Mouse (Mus musculus): ENCODE measurements around the gene Smtn. TPM values are rescaled to one million over a fixed set of nuclear protein-coding genes. Genes with fewer than 3 reads are reported as not detected.

Smtn gene
- polyA plus RNA-seq, 1 experiment from 2014 or later, result 35.1 TPM

DNA sequence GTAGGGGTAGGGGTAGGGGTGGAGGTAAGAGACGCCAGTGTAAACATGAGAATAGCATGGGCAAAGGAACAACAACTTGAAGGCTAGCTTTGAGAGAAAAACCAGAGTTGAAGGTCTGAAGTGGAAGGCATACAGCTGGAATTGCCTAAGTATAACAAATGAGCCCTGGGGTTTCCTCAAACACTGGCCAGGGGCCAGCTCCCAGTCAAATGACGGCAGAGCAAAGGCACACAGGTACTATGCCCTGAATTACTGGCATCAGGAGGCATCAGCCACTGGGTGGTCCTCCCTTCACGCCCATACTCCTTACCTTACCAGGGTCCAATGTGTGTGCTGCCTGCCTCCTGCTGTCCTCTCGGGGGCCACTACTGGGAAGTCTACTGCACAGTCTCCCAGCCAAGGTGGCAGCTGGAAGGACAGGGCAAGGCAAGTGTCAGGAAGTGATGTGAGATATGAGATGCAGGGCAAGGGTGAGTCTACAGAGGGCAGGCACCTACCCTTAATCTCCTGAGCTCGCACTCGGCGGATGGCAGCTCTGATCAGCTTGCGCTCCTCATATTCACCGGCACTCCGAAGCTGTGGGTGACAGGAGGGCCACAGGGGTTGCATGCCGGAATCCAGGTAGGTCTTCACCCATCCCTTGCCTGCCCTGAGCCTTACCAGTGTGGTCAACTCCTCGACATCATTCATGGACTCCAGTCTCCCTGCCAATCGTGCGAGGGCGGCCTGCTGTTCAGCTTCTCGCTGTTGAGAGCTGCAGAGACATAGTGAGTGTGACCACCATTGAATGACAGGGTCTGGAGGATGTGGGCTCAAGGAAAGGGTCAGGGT lies 8.1 kb downstream of the Smtn start:
- H3K27ac ChIP-seq, result no peak overlapping the region
- DNase-seq (ENCODE audit: extremely low spot score, low spot score), result no peak
- H3K4me3 ChIP-seq, result no peak overlapping the region
- no peaks in the 10 kb centered on the region for H3K27me3 ChIP-seq (ENCODE audit: poor library complexity, severe bottlenecking)
- no peaks in the 10 kb centered on the region for H3K9me3 ChIP-seq
- H3K36me3 ChIP-seq (replicated peaks), result peaks cover 75% of the 10 kb centered on the region
- H3K4me1 ChIP-seq, result peaks cover 32% of the 10 kb centered on the region
- 93% methylated on average over 16 of the region's 16 CpGs for WGBS

GRCm38 (mm10) chr11:3531634-3532033 lies 8.8 kb downstream of the Smtn start:
- no peak for DNase-seq (ENCODE audit: extremely low spot score, low spot score)
- no peaks in the 10 kb centered on the region for H3K27me3 ChIP-seq (ENCODE audit: poor library complexity, severe bottlenecking)
- H3K9me3 ChIP-seq, result no peaks in the 10 kb centered on the region
- no peak overlapping the region for H3K4me3 ChIP-seq
- WGBS, result 81% methylated on average over 6 of the region's 6 CpGs
- H3K36me3 ChIP-seq (replicated peaks), result peaks cover 77% of the 10 kb centered on the region
- no peak overlapping the region for H3K27ac ChIP-seq
- H3K4me1 ChIP-seq, result peaks cover 26% of the 10 kb centered on the region

DNA sequence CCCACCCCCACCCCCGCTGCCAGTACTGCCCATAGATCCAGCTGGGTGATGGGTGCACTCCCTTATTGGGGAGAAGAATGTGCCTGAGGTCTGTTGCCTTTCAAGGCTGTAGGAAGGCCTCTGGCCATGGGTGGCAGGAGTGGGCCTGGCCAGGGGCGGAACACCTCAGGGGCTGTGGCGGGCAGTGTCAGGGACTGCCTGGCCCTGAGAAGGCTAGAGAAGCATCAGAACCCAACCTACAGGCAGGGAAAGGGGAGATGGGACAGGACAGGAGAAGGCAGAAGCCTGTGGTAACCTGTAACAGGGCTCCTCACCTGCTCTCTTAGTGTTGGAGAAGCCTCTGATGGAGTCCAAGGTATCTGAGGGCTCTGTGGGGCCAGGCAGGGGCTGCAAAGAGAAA lies 9.7 kb downstream of the Smtn start:
- 93% methylated on average over 3 of the region's 3 CpGs for WGBS
- Histone ChIP-seq H3K9me3 (no peaks in the 10 kb centered on the region), H3K4me3 (no peak overlapping the region), H3K4me1 (peaks cover 17% of the 10 kb centered on the region), H3K27me3 (ENCODE audit: poor library complexity, severe bottlenecking) (no peaks in the 10 kb centered on the region), H3K27ac (no peak overlapping the region), H3K36me3 (replicated peaks) (peaks cover 85% of the 10 kb centered on the region)
- no peak for DNase-seq (ENCODE audit: extremely low spot score, low spot score)

GRCm38 (mm10) chr11:3529476-3530252 lies 10.7 kb downstream of the Smtn start:
- H3K4me1 ChIP-seq, result peaks cover 6% of the 10 kb centered on the region
- no peak overlapping the region for H3K4me3 ChIP-seq
- H3K27ac ChIP-seq, result no peak overlapping the region
- 86% methylated on average over 20 of the region's 20 CpGs for WGBS
- peaks cover 96% of the 10 kb centered on the region for H3K36me3 ChIP-seq (replicated peaks)
- no peaks in the 10 kb centered on the region for H3K27me3 ChIP-seq (ENCODE audit: poor library complexity, severe bottlenecking)
- no peak for DNase-seq (ENCODE audit: extremely low spot score, low spot score)
- no peaks in the 10 kb centered on the region for H3K9me3 ChIP-seq

GRCm38 (mm10) chr11:3528208-3528607 lies 12.2 kb downstream of the Smtn start:
- H3K9me3 ChIP-seq, result no peaks in the 10 kb centered on the region
- H3K4me3 ChIP-seq, result no peak overlapping the region
- H3K36me3 ChIP-seq (replicated peaks), result peaks cover 100% of the 10 kb centered on the region
- no peak overlapping the region for H3K27ac ChIP-seq
- H3K27me3 ChIP-seq (ENCODE audit: poor library complexity, severe bottlenecking), result no peaks in the 10 kb centered on the region
- 0 out of 2 replicates have a peak, but pooled peaks cover 3% of the 10 kb centered on the region for H3K4me1 ChIP-seq
- 90% methylated on average over 6 of the region's 6 CpGs for WGBS
- DNase-seq (ENCODE audit: extremely low spot score, low spot score), result no peak

DNA sequence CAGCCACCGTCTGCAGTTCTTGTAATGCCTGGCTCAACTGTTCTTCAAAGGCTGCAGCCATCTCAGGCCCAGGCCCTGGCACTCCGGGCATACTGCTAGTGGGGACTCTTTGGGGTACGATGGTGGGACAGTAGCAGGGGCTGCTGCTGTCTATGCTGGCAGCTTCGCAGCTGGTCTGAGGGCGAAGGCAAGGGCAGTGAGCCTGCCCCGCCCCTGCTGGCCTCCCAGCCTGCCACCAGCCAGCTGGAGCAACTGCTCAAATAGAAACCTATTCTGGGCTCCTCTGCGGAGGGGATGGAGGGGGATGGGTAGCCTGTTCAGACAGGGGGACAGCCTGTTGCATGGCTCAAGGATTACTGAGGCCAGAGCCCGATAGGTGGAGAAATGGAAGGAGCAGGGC lies 12.6 kb downstream of the Smtn start:
- 86% methylated on average over 8 of the region's 8 CpGs for WGBS
- peaks cover 100% of the 10 kb centered on the region for H3K36me3 ChIP-seq (replicated peaks)
- H3K4me1 ChIP-seq, result 0 out of 2 replicates have a peak, but pooled peaks cover 3% of the 10 kb centered on the region
- H3K27ac ChIP-seq, result no peak overlapping the region
- H3K4me3 ChIP-seq, result no peak overlapping the region
- H3K9me3 ChIP-seq, result no peaks in the 10 kb centered on the region
- DNase-seq (ENCODE audit: extremely low spot score, low spot score), result no peak
- H3K27me3 ChIP-seq (ENCODE audit: poor library complexity, severe bottlenecking), result no peaks in the 10 kb centered on the region

GRCm38 (mm10) chr11:3526979-3527738 lies 13.3 kb downstream of the Smtn start:
- no peaks in the 10 kb centered on the region for H3K27me3 ChIP-seq (ENCODE audit: poor library complexity, severe bottlenecking)
- H3K4me1 ChIP-seq, result 0 out of 2 replicates have a peak, but pooled peaks cover 3% of the 10 kb centered on the region
- no peak for DNase-seq (ENCODE audit: extremely low spot score, low spot score)
- no peak overlapping the region for H3K27ac ChIP-seq
- H3K9me3 ChIP-seq, result no peaks in the 10 kb centered on the region
- 92% methylated on average over 24 of the region's 24 CpGs for WGBS
- H3K36me3 ChIP-seq (replicated peaks), result peaks cover 100% of the 10 kb centered on the region
- no peak overlapping the region for H3K4me3 ChIP-seq

DNA sequence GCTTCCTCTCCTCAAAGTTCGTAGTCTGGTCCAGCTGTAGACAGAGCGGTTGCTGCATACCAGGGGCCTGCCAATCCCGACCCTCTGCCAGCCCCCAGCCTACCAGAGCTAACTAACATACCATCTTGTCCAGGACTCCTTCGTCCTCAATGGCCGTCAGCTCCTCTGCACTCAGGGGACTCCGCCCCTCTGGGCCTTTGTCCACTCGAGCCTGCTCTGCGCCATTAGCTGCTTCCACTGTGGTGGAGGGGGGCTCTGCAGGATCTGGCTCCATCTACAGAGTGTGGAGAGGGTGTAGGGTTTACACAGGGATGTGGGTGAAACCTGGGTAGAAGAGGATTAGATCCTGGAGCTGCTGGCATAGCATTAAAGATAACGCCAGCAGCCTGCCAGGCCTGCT lies 14.2 kb downstream of the Smtn start:
- Histone ChIP-seq H3K9me3 (no peaks in the 10 kb centered on the region), H3K4me1 (0 out of 2 replicates have a peak, but pooled peaks cover 3% of the 10 kb centered on the region), H3K4me3 (no peak overlapping the region), H3K36me3 (replicated peaks) (peaks cover 100% of the 10 kb centered on the region), H3K27me3 (ENCODE audit: poor library complexity, severe bottlenecking) (no peaks in the 10 kb centered on the region), H3K27ac (no peak overlapping the region)
- 82% methylated on average over 9 of the region's 9 CpGs for WGBS
- DNase-seq (ENCODE audit: extremely low spot score, low spot score), result no peak

DNA sequence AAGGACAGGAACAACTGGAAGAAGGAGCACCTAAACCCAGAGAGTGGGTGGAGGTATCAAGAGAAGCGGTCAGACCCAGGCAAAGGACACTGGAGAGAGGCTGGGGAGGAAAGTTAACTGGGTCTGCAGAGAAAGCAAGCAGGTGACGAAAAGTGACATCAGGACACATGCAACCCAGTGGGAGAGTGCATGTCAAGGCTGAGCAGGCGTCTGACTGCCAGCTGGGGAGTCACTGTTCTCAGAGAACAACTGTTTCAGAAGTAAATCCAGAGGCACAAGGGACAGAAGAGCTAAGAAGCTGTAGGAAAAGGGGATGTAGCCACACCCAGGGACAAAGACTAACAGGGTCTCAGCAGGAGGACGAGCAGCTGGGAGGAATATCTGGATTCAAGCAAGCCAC lies 14.9 kb downstream of the Smtn start:
- Histone ChIP-seq H3K9me3 (no peaks in the 10 kb centered on the region), H3K36me3 (replicated peaks) (peaks cover 100% of the 10 kb centered on the region), H3K4me1 (0 out of 2 replicates have a peak, but pooled peaks cover 3% of the 10 kb centered on the region), H3K4me3 (no peak overlapping the region), H3K27ac (no peak overlapping the region), H3K27me3 (ENCODE audit: poor library complexity, severe bottlenecking) (no peaks in the 10 kb centered on the region)
- no peak for DNase-seq (ENCODE audit: extremely low spot score, low spot score)
- WGBS, result 84% methylated on average over 4 of the region's 4 CpGs

GRCm38 (mm10) chr11:3523840-3524582 lies 16.4 kb downstream of the Smtn start:
- H3K4me1 ChIP-seq, result 0 out of 2 replicates have a peak, but pooled peaks cover 3% of the 10 kb centered on the region
- H3K27ac ChIP-seq, result no peak overlapping the region
- peaks cover 90% of the 10 kb centered on the region for H3K36me3 ChIP-seq (replicated peaks)
- no peak for DNase-seq (ENCODE audit: extremely low spot score, low spot score)
- H3K27me3 ChIP-seq (ENCODE audit: poor library complexity, severe bottlenecking), result peaks cover 5% of the 10 kb centered on the region; the same call in 1 of the 2 replicates
- H3K4me3 ChIP-seq, result no peak overlapping the region
- 81% methylated on average over 7 of the region's 7 CpGs for WGBS
- H3K9me3 ChIP-seq, result no peaks in the 10 kb centered on the region

- Histone ChIP-seq H3K4me3 (no peak overlapping the region), H3K4me1 (peaks cover 5% of the 10 kb centered on the region), H3K9me3 (no peaks in the 10 kb centered on the region), H3K27ac (no peak overlapping the region), H3K36me3 (replicated peaks) (peaks cover 75% of the 10 kb centered on the region), H3K27me3 (ENCODE audit: poor library complexity, severe bottlenecking) (peaks cover 21% of the 10 kb centered on the region)
- WGBS, result 93% methylated on average over 17 of the region's 17 CpGs
- DNase-seq (ENCODE audit: extremely low spot score, low spot score), result no peak
These were observed 18.0 kb downstream of the Smtn start for GRCm38 (mm10) chr11:3522285-3523000.
